In the genomic region with DNA sequence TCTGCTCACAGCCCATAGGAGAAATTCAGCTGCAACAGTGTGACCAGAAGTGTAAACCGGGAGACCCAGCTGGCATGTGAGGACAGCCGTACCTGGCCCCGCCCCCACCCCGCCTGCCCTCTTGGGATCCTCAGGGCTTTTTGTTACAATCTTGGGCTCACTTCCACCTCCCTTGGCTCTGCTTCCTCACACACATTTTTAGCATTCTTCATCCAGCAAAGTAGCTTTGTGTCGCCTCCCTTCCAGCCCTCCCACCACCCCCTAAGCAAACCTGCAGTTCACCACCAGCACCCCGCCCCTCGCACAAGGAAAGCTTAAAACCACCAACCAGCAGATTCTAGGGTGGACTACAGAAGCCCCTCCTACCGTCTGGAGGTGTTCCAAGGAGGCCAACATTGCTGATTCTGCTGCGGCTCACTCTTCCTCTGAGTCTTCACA, we compare ENCODE assay signal across 8 mouse cellular contexts.
DNase-seq lines count a peak whose midpoint lies in the region; ATAC-seq and TF ChIP-seq lines count a peak whose summit lies in the region.

No protein-coding gene starts in this region.

- DNase-seq in forebrain, embryonic 10.5 days (ENCODE audit: extremely low spot score, low spot score), result no peak
- peak; percentile 57 for DNase-seq in NIH3T3 (ENCODE audit: low read depth)
- DNase-seq in hindbrain, embryonic 11.5 days (ENCODE audit: low spot score), result peak; percentile 9
- peak; percentile 80 for DNase-seq in limb, embryonic 14.5 days (ENCODE audit: low spot score)
- peak; percentile 65 for DNase-seq in stomach, postnatal 0 days (ENCODE audit: low spot score)
- DNase-seq in c-Kit-positive CD71-positive TER-119-positive erythroid progenitor cells, embryonic 14.5 days (ENCODE audit: low spot score), result no peak
- DNase-seq in retina, postnatal 1 day, result no peak

- no peaks in the 10 kb centered on the region for H3K36me3 ChIP-seq in forebrain, embryonic 10.5 days (replicated peaks)
- H3K36me3 ChIP-seq in forebrain, embryonic 12.5 days (replicated peaks), result no peaks in the 10 kb centered on the region
- no peaks in the 10 kb centered on the region for H3K36me3 ChIP-seq in hindbrain, embryonic 11.5 days (ENCODE audit: control insufficient read depth, insufficient read depth, low read length)
- no peaks in the 10 kb centered on the region for H3K36me3 ChIP-seq in limb, embryonic 14.5 days (ENCODE audit: control insufficient read depth, insufficient read depth, low read length)
- H3K36me3 ChIP-seq in stomach, postnatal 0 days (ENCODE audit: control insufficient read depth, insufficient read depth, low read length), result no peaks in the 10 kb centered on the region

- WGBS in forebrain, embryonic 10.5 days, result 26% methylated on average over 9 of the region's 9 CpGs
- 32% methylated on average over 9 of the region's 9 CpGs for WGBS in forebrain, embryonic 12.5 days
- WGBS in hindbrain, embryonic 11.5 days, result 19% methylated on average over 9 of the region's 9 CpGs
- 6% methylated on average over 8 of the region's 9 CpGs for WGBS in limb, embryonic 14.5 days
- 11% methylated on average over 9 of the region's 9 CpGs for WGBS in stomach, postnatal 0 days

- no peak for ATAC-seq in forebrain, embryonic 12.5 days (ENCODE audit: low FRiP score)
- ATAC-seq in hindbrain, embryonic 11.5 days (ENCODE audit: low FRiP score), result no peak
- peak; percentile 74 for ATAC-seq in limb, embryonic 14.5 days (ENCODE audit: low FRiP score, low read depth)
- ATAC-seq in stomach, postnatal 0 days (ENCODE audit: low FRiP score, low TSS enrichment), result peak; percentile 68

- H3K27me3 ChIP-seq in forebrain, embryonic 10.5 days (ENCODE audit: poor library complexity, severe bottlenecking), result no peaks in the 10 kb centered on the region
- H3K27me3 ChIP-seq in forebrain, embryonic 12.5 days, result no peaks in the 10 kb centered on the region
- H3K27me3 ChIP-seq in hindbrain, embryonic 11.5 days (ENCODE audit: control insufficient read depth, insufficient read depth, low read length), result no peaks in the 10 kb centered on the region
- H3K27me3 ChIP-seq in limb, embryonic 14.5 days (ENCODE audit: control insufficient read depth, insufficient read depth, low read length), result no peaks in the 10 kb centered on the region
- H3K27me3 ChIP-seq in stomach, postnatal 0 days (ENCODE audit: control insufficient read depth, insufficient read depth, low read length), result no peaks in the 10 kb centered on the region

- H3K4me2 ChIP-seq in forebrain, embryonic 12.5 days, result no peak overlapping the region
- H3K4me2 ChIP-seq in hindbrain, embryonic 11.5 days (replicated peaks; ENCODE audit: low read depth, low read length), result no peak overlapping the region
- H3K4me2 ChIP-seq in limb, embryonic 14.5 days (replicated peaks; ENCODE audit: low read depth, low read length, severe bottlenecking), result peak overlapping the region; percentile 34
- peak overlapping the region; percentile 28 for H3K4me2 ChIP-seq in stomach, postnatal 0 days (replicated peaks; ENCODE audit: low read depth)

- H3K4me1 ChIP-seq in forebrain, embryonic 10.5 days, result peaks cover 12% of the 10 kb centered on the region
- no peaks in the 10 kb centered on the region for H3K4me1 ChIP-seq in forebrain, embryonic 12.5 days
- H3K4me1 ChIP-seq in hindbrain, embryonic 11.5 days (replicated peaks; ENCODE audit: control insufficient read depth, insufficient read depth, low read length), result no peaks in the 10 kb centered on the region
- peaks cover 14% of the 10 kb centered on the region for H3K4me1 ChIP-seq in limb, embryonic 14.5 days (ENCODE audit: control insufficient read depth, insufficient read depth, low read length)
- peaks cover 4% of the 10 kb centered on the region; the same call in 1 of the 2 replicates for H3K4me1 ChIP-seq in stomach, postnatal 0 days (replicated peaks; ENCODE audit: control insufficient read depth, insufficient read depth)

- no peak for TF ChIP-seq CTCF in stomach, postnatal 0 days (IDR thresholded peaks at IDR 0.05; ENCODE audit: low read depth)

- peak overlapping the region; percentile 53 for H3K27ac ChIP-seq in forebrain, embryonic 10.5 days
- no peak overlapping the region for H3K27ac ChIP-seq in forebrain, embryonic 12.5 days
- no peak overlapping the region for H3K27ac ChIP-seq in hindbrain, embryonic 11.5 days (ENCODE audit: low read depth, low read length)
- H3K27ac ChIP-seq in limb, embryonic 14.5 days (replicated peaks; ENCODE audit: low read depth, low read length), result peak overlapping the region; percentile 63
- H3K27ac ChIP-seq in stomach, postnatal 0 days (replicated peaks), result peak overlapping the region; percentile 49

- H3K9me3 ChIP-seq in forebrain, embryonic 10.5 days, result no peaks in the 10 kb centered on the region; the same call in 1 of the 2 replicates
- no peaks in the 10 kb centered on the region for H3K9me3 ChIP-seq in forebrain, embryonic 12.5 days
- no peaks in the 10 kb centered on the region for H3K9me3 ChIP-seq in hindbrain, embryonic 11.5 days (ENCODE audit: control insufficient read depth, low read length)
- H3K9me3 ChIP-seq in limb, embryonic 14.5 days (ENCODE audit: control insufficient read depth, low read length), result no peaks in the 10 kb centered on the region
- no peaks in the 10 kb centered on the region for H3K9me3 ChIP-seq in stomach, postnatal 0 days (ENCODE audit: control insufficient read depth, low read length)

- no peak overlapping the region for H3K9ac ChIP-seq in forebrain, embryonic 12.5 days
- H3K9ac ChIP-seq in hindbrain, embryonic 11.5 days (ENCODE audit: low read depth, low read length), result no peak overlapping the region
- no peak overlapping the region for H3K9ac ChIP-seq in limb, embryonic 14.5 days (ENCODE audit: low read depth, low read length, severe bottlenecking)
- H3K9ac ChIP-seq in stomach, postnatal 0 days (ENCODE audit: low read length), result peak overlapping the region; percentile 13; the same call in 1 of the 2 replicates

- TF ChIP-seq POLR2A in limb, embryonic 14.5 days (IDR thresholded peaks at IDR 0.05; ENCODE audit: borderline replicate concordance, extremely low read depth, insufficient read depth, insufficient read length), result no peak

- H3K4me3 ChIP-seq in forebrain, embryonic 10.5 days, result no peak overlapping the region
- H3K4me3 ChIP-seq in forebrain, embryonic 12.5 days (replicated peaks), result no peak overlapping the region
- no peak overlapping the region for H3K4me3 ChIP-seq in hindbrain, embryonic 11.5 days (ENCODE audit: low read depth, low read length)
- no peak overlapping the region for H3K4me3 ChIP-seq in limb, embryonic 14.5 days (replicated peaks; ENCODE audit: low read length)
- no peak overlapping the region for H3K4me3 ChIP-seq in stomach, postnatal 0 days (ENCODE audit: low read depth, low read length)

- TF ChIP-seq EP300 in stomach, postnatal 0 days (optimal IDR thresholded peaks at IDR 0.05), result no peak

Comparison
In these comparisons a context has a peak if more than half of its experiments do, and no peak if none do; other contexts are left out.
1. H3K27ac ChIP-seq: peak in forebrain, embryonic 10.5 days (single experiment), limb, embryonic 14.5 days (single experiment) and stomach, postnatal 0 days (single experiment); none in forebrain, embryonic 12.5 days (single experiment) and hindbrain, embryonic 11.5 days (single experiment).
2. DNase-seq: peak in NIH3T3 (single experiment), hindbrain, embryonic 11.5 days (single experiment), limb, embryonic 14.5 days (single experiment) and stomach, postnatal 0 days (single experiment); none in forebrain, embryonic 10.5 days (single experiment), c-Kit-positive CD71-positive TER-119-positive erythroid progenitor cells, embryonic 14.5 days (single experiment) and retina, postnatal 1 day (single experiment).
3. ATAC-seq: peak in limb, embryonic 14.5 days (single experiment) and stomach, postnatal 0 days (single experiment); none in forebrain, embryonic 12.5 days (single experiment) and hindbrain, embryonic 11.5 days (single experiment).
4. H3K4me2 ChIP-seq: peak in limb, embryonic 14.5 days (single experiment) and stomach, postnatal 0 days (single experiment); none in forebrain, embryonic 12.5 days (single experiment) and hindbrain, embryonic 11.5 days (single experiment).